Mouse (Mus musculus): ENCODE measurements around the gene Zfp598. TPM values are rescaled to one million over a fixed set of nuclear protein-coding genes. Genes with fewer than 3 reads are reported as not detected.
"Not testable (repeated sequence)": the region's sequence is repeated elsewhere in the genome, so short reads cannot be mapped to it uniquely, and the experiment has no call there.

Gene Zfp598
- polyA plus RNA-seq, 1 experiment from 2014 or later, result 11.6 TPM

DNA sequence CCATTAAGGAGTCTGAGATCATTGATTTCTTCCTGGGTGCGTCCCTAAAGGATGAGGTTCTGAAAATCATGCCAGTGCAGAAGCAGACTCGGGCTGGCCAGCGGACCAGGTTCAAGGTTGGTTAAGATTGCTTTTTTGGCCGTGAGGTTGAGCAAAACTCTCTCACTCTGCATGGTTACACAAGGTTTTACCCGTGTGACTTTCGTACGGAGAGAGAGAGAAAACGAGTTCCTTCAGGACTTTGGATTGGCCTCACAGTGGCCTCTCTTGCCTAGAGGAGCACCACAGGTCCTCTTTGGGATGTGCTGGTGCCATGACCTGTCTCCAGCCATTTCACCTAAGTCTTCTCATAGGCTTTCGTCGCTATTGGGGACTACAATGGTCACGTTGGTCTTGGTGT lies 51.1 kb downstream of the Zfp598 start:
- DNase-seq (ENCODE audit: low spot score), result not testable (repeated sequence)

DNA sequence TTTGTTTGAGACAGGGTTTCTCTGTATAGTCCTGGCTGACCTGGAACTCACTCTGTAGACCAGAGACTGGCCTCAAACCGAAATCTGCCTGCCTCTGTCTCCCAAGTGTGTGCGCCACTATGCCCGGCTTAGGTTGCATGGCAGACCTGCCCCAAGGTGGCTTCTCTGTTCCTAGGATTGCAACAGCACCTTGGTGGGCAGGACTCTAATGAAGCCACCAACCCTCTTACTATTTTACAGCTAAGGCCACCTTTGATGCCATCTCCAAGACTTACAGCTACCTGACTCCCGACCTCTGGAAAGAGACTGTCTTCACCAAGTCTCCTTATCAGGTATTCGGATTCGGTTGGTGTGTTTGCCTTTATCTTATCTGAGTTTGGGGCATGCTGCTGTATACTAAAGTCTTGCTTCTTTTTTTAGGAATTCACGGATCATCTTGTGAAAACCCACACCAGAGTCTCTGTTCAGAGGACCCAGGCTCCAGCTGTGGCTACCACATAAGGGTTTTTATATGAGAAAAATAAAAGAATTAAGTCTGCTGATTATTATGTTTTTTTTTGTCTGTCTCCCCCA lies 52.0 kb downstream of the Zfp598 start:
- not testable (repeated sequence) for DNase-seq (ENCODE audit: low spot score)

DNA sequence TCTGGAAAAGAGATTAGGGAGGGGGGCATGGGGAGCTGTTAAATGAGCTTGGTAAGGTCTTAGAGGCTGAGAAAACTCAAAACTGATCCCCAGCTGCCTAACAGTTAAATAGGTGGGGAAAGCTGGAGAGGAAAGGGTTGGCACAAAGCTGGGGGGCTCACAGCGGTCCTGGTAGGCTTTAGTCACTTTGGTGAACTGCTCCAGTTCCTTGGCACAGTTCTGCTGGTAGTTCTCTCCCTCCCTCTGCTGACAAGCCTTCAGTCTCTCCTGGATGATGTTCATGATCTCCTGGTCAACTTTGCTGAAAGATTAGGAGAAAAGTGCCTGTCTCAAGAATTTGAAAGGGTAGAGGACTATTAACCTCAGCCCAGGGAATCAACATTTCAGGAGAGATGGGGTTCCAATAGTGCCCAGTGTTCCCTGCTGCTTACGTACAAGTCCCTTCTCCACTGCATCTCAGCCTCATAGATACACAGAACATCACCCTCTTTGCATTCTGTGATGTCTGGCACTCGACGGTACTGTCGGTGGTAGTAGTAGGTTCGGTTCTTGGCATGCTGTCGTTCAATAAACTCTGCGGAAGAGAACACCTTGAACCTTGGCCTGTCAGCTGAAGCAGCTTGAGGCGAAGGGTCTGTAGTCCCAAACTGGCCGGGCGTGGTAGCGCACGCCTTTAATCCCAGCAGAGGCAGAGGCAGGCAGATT lies 52.9 kb downstream of the Zfp598 start:
- DNase-seq (ENCODE audit: low spot score), result no peak

DNA sequence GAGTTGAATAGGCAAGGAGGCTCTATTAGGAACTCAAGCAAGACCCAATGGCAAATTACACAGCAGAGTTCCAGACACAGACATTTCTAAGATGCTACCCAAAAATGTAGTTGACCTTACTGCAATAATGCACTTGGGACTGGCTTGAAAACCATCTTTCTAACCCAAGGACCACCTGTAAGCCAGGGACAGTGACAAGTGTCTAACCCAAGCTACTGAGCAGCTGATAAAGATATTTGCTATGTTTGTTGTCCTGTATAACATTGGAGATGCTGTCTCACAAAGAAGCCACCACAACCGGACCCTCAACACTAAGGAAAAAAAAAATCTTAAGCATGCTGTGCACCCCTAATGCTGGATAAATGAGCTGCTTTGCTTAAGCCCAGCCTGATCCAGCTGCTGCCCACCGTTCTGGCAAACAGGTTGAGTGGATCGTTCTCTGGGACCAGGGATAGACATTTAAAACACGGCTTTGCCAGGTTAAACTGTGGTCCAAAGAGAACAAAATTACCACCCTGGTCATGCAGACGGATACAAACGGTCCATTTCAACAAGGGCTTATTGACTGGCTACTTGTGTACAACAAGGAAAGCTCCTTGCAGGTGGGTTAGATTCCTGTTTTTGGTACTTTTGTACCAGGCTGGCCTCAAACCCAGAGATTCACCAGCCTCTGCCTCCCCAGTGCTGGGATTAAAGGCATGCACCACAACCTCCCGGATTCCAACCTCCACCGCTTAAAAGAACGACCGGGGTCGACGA lies 53.8 kb downstream of the Zfp598 start:
- DNase-seq (ENCODE audit: low spot score), result no peak

DNA sequence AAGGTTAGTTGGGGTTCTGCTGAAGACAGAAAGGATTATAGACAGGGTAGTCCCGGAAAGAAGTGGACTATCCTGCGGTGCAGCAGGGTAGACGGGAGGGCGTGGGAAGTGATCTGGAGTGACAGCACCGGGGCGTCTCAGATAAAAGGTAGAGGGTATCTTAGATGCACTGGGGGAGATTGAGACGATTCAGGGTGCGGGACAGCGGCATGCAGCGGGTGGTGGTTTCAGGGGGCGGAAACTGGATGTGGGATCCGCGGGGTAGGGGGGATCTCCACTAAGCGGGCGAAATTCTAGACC lies 54.3 kb downstream of the Zfp598 start:
- peak; percentile 50 for DNase-seq (ENCODE audit: low spot score)

DNA sequence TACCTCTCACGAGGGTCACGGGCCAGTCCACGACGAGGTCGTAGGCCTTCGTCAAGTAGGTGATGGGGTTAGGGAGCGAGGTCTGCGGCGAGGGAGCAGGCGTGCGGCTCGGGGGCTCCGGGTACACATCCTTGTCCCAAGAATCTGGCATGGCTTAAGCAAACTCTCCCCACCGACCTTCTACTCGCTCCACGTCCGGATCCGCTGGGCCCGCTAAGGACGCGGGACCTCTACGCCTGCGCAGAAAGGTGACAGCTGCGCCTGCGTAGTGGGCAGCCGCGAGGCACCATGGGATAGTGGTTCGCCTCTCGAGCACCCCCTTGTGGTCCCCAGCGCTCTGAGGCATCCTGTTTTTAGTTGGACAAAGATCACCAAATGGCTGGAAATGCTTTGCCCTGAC lies 54.7 kb downstream of the Zfp598 start, which contains the start of gene Ndufb10:
Ndufb10 (minus strand) TSS at position 295 of the 400 bp plus-strand sequence.
- peak; percentile 95 for DNase-seq (ENCODE audit: low spot score)

DNA sequence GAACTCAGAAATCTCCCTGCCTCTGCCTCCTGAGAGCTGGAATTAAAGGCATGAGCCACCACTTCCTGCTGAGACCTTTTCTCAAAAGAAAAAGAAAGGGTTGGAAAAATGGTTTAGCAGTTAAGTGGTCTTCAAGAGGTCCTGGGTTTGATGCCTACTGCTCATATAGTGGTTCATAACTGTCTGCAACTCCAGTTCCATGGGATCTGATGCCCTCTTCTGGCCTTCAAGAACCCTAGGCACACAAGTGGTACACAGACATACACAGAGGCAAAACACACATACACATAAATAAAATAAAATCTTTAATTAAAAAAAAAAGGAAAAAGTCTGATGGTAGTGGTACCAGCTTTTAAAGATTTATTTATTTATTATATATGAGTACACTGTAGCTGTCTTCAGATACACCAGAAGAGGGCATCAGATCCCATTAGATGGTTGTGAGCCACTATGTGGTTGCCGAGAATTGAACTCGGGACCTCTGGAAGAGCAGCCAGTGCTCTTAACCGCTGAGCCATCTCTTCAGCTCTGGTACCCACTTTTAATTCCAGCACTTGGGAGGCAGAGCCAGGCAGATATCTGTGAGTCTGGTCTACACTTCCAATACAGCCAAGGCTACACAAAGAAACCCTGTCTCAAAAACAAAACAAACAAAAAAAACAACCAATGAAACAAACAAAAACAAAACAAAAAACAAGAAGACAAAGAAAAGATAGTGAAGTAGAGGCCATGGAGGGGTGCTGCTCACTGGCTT lies 56.3 kb downstream of the Zfp598 start:
- no peak for DNase-seq (ENCODE audit: low spot score)

DNA sequence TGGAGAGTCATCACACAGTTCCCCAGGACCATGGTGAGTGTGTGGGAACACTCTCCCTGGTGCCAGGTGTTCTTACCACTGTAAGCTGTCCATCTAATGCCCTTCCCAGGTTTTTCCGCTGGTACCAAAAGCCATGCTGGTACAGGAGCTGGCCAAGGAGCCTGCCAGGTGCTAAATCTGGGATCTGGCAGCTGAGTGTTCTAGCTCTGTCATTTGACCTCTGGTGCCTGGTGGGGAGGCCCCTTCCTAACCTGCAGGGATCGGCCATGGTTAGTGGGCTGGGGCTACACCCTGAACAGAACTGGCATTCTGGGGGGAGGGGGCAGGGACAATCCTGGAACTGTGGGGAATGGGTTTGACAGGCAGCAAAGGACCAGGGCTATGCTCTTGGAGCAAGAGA lies 58.1 kb downstream of the Zfp598 start, which contains the start of gene Rpl3l:
Rpl3l (plus strand) TSS at position 203 of the 400 bp plus-strand sequence.
- no peak for DNase-seq (ENCODE audit: low spot score)

DNA sequence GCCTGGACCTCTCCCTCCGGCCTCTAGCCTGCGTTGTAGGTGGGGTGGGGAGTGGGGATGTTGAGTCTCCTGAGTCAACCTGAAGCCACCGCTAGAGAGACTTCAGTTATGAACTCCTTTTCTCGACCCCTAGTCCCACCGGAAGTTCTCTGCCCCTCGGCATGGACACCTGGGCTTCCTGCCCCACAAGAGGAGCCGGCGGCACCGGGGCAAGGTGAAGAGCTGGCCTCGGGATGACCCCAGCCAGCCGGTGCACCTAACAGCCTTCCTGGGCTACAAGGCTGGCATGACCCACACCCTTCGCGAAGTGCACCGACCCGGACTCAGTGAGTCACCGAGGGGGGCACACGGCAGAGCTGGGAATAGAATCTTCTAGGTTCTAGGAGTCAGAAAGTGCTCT lies 58.7 kb downstream of the Zfp598 start:
- DNase-seq (ENCODE audit: low spot score), result no peak

DNA sequence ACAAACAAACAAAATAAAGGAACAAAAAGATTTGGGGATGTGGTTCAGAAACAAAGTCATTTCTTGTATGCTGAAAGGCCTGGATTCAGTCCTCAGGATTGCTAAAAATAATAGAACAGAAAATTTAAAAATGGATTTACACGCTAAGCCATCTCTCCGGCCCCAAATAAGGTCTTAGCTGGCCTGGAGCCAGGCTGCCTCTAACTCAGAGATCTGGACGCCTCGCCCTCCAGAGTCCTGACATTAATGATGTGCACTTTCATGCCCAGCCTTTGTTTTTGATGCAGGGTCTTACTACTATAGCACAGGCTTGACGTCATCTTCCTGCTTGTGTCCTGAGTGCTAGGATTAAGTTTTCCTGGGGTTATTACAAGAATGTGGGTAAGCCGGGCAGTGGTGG lies 59.6 kb downstream of the Zfp598 start:
- no peak for DNase-seq (ENCODE audit: low spot score)

DNA sequence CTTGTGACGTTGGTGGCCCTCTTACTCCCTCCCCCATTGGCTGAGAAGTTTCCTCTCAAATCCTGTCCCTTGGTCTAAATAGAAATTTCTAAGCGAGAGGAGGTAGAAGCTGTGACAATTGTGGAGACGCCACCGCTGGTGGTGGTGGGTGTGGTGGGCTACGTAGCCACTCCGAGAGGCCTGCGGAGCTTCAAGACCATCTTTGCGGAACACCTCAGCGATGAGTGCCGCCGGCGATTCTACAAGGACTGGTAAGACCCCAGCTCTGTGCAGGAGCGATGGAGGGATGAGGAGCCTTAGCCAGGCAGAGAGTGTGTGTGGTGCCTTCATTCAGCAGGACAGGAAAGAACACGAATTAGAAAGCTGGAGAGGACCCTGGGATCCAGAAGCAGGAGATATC lies 61.3 kb downstream of the Zfp598 start:
- DNase-seq (ENCODE audit: low spot score), result no peak

Other genes starting within 250 kb of the Zfp598 start
- gene Eci1, start 243.0 kb upstream of the Zfp598 start, polyA plus RNA-seq (2015; fragmentation: Nextera tagmentation; extraction: Ambion mirVana), result 23.2 and 31.3 TPM in 2 replicates
- 1.7 and 1.9 TPM in 2 replicates for gene Dnase1l2, start 226.6 kb upstream of the Zfp598 start, polyA plus RNA-seq (2015; fragmentation: Nextera tagmentation; extraction: Ambion mirVana)
- gene E4f1, start 199.4 kb upstream of the Zfp598 start, polyA plus RNA-seq (2015; fragmentation: Nextera tagmentation; extraction: Ambion mirVana), result 12.2 and 24.5 TPM in 2 replicates
- 55.7 and 57.4 TPM in 2 replicates for gene Pgp, start 199.3 kb upstream of the Zfp598 start, polyA plus RNA-seq (2015; fragmentation: Nextera tagmentation; extraction: Ambion mirVana)
- 0.18 TPM in 1 of 2 replicates, not detected in the other for gene Bricd5, start 195.8 kb upstream of the Zfp598 start, polyA plus RNA-seq (2015; fragmentation: Nextera tagmentation; extraction: Ambion mirVana)
- 18.6 and 19.2 TPM in 2 replicates for gene Mlst8, start 190.6 kb upstream of the Zfp598 start, polyA plus RNA-seq (2015; fragmentation: Nextera tagmentation; extraction: Ambion mirVana)
- gene Caskin1, start 181.1 kb upstream of the Zfp598 start, polyA plus RNA-seq (2015; fragmentation: Nextera tagmentation; extraction: Ambion mirVana), result 0.10 and 0.19 TPM in 2 replicates
- 59.9 and 64.3 TPM in 2 replicates for gene Traf7, start 141.7 kb upstream of the Zfp598 start, polyA plus RNA-seq (2015; fragmentation: Nextera tagmentation; extraction: Ambion mirVana)
- 1.5 and 2.4 TPM in 2 replicates for gene Rab26, start 135.5 kb upstream of the Zfp598 start, polyA plus RNA-seq (2015; fragmentation: Nextera tagmentation; extraction: Ambion mirVana)
- 4.6 and 6.4 TPM in 2 replicates for gene Pkd1, start 119.9 kb upstream of the Zfp598 start, polyA plus RNA-seq (2015; fragmentation: Nextera tagmentation; extraction: Ambion mirVana)
- gene Tsc2, start 37.1 kb upstream of the Zfp598 start, polyA plus RNA-seq (2015; fragmentation: Nextera tagmentation; extraction: Ambion mirVana), result 25.0 and 26.0 TPM in 2 replicates
- 8.2 and 10.4 TPM in 2 replicates for gene Nthl1, start 37.0 kb upstream of the Zfp598 start, polyA plus RNA-seq (2015; fragmentation: Nextera tagmentation; extraction: Ambion mirVana)
- gene Slc9a3r2, start 19.4 kb upstream of the Zfp598 start, polyA plus RNA-seq (2015; fragmentation: Nextera tagmentation; extraction: Ambion mirVana), result 11.3 and 11.9 TPM in 2 replicates
- gene Npw, start 11.2 kb upstream of the Zfp598 start, polyA plus RNA-seq (2015; fragmentation: Nextera tagmentation; extraction: Ambion mirVana), result 0.21 TPM in 1 of 2 replicates, not detected in the other
- 0.09 and 0.13 TPM in 2 replicates for gene Syngr3, start 20.3 kb downstream of the Zfp598 start, polyA plus RNA-seq (2015; fragmentation: Nextera tagmentation; extraction: Ambion mirVana)
- gene Gfer, start 26.5 kb downstream of the Zfp598 start, polyA plus RNA-seq (2015; fragmentation: Nextera tagmentation; extraction: Ambion mirVana), result 36.0 and 36.2 TPM in 2 replicates
- 2.3 and 3.0 TPM in 2 replicates for gene Noxo1, start 26.5 kb downstream of the Zfp598 start, polyA plus RNA-seq (2015; fragmentation: Nextera tagmentation; extraction: Ambion mirVana)
- gene Tbl3, start 38.0 kb downstream of the Zfp598 start, polyA plus RNA-seq (2015; fragmentation: Nextera tagmentation; extraction: Ambion mirVana), result 65.9 TPM in 2 replicates
- 0.13 TPM in 1 of 2 replicates, not detected in the other for gene Rnf151, start 48.4 kb downstream of the Zfp598 start, polyA plus RNA-seq (2015; fragmentation: Nextera tagmentation; extraction: Ambion mirVana)
- gene Rps2, start 48.4 kb downstream of the Zfp598 start, polyA plus RNA-seq (2015; fragmentation: Nextera tagmentation; extraction: Ambion mirVana), result 1,372 and 1,374 TPM in 2 replicates
- 304 and 335 TPM in 2 replicates for gene Ndufb10, start 54.8 kb downstream of the Zfp598 start, polyA plus RNA-seq (2015; fragmentation: Nextera tagmentation; extraction: Ambion mirVana)
- 0.82 and 1.6 TPM in 2 replicates for gene Rpl3l, start 58.1 kb downstream of the Zfp598 start, polyA plus RNA-seq (2015; fragmentation: Nextera tagmentation; extraction: Ambion mirVana)
- 48.7 and 53.4 TPM in 2 replicates for gene Msrb1, start 67.0 kb downstream of the Zfp598 start, polyA plus RNA-seq (2015; fragmentation: Nextera tagmentation; extraction: Ambion mirVana)
- gene Hs3st6, start 83.3 kb downstream of the Zfp598 start, polyA plus RNA-seq (2015; fragmentation: Nextera tagmentation; extraction: Ambion mirVana), result 0.25 and 0.40 TPM in 2 replicates
- gene Meiob, start 134.6 kb downstream of the Zfp598 start, polyA plus RNA-seq (2015; fragmentation: Nextera tagmentation; extraction: Ambion mirVana), result 0.17 and 0.23 TPM in 2 replicates
- 65.8 and 74.0 TPM in 2 replicates for gene Hagh, start 170.5 kb downstream of the Zfp598 start, polyA plus RNA-seq (2015; fragmentation: Nextera tagmentation; extraction: Ambion mirVana)
- gene Fahd1, start 180.7 kb downstream of the Zfp598 start, polyA plus RNA-seq (2015; fragmentation: Nextera tagmentation; extraction: Ambion mirVana), result 11.0 and 12.8 TPM in 2 replicates
- gene Igfals, start 196.3 kb downstream of the Zfp598 start, polyA plus RNA-seq (2015; fragmentation: Nextera tagmentation; extraction: Ambion mirVana), result 2.1 and 2.4 TPM in 2 replicates
- 109 and 112 TPM in 2 replicates for gene Nubp2, start 216.7 kb downstream of the Zfp598 start, polyA plus RNA-seq (2015; fragmentation: Nextera tagmentation; extraction: Ambion mirVana)
- gene Spsb3, start 217.0 kb downstream of the Zfp598 start, polyA plus RNA-seq (2015; fragmentation: Nextera tagmentation; extraction: Ambion mirVana), result 89.2 and 97.8 TPM in 2 replicates
- gene Eme2, start 225.4 kb downstream of the Zfp598 start, polyA plus RNA-seq (2015; fragmentation: Nextera tagmentation; extraction: Ambion mirVana), result 19.9 and 24.9 TPM in 2 replicates
- 128 and 136 TPM in 2 replicates for gene Mrps34, start 225.4 kb downstream of the Zfp598 start, polyA plus RNA-seq (2015; fragmentation: Nextera tagmentation; extraction: Ambion mirVana)
- gene Nme3, start 226.8 kb downstream of the Zfp598 start, polyA plus RNA-seq (2015; fragmentation: Nextera tagmentation; extraction: Ambion mirVana), result 47.7 and 57.2 TPM in 2 replicates